Mouse (Mus musculus): ENCODE measurements around the gene Etv6. TPM values are rescaled to one million over a fixed set of nuclear protein-coding genes. Genes with fewer than 3 reads are reported as not detected.

Gene Etv6
- total and polyA plus RNA-seq, 3 experiments: 12.6 to 25.9 TPM; not detected in 1

GRCm38 (mm10) chr6:134136315-134136714, 100.8 kb downstream of the Etv6 start:
- no peak overlapping the region for H3K27ac ChIP-seq (ENCODE audit: control insufficient read depth, low read depth, low read length)
- no peak for TF ChIP-seq NRF1 (IDR thresholded peaks at IDR 0.05; ENCODE audit: insufficient read depth, low read depth, low read length, poor library complexity, severe bottlenecking)
- no peak for TF ChIP-seq TAL1 (IDR thresholded peaks at IDR 0.05; ENCODE audit: low read length)
- TF ChIP-seq CHD1 (IDR thresholded peaks at IDR 0.05; ENCODE audit: low read depth, low read length): no peak
- TF ChIP-seq JUND (IDR thresholded peaks at IDR 0.05; ENCODE audit: low read depth, low read length): no peak
- no peak for TF ChIP-seq MEF2A (IDR thresholded peaks at IDR 0.05; ENCODE audit: extremely low read depth, insufficient replicate concordance, low read depth, low read length, poor library complexity, severe bottlenecking)
- no peak for TF ChIP-seq GABPA (IDR thresholded peaks at IDR 0.05; ENCODE audit: low read depth, low read length)
- TF ChIP-seq UBTF (IDR thresholded peaks at IDR 0.05; ENCODE audit: borderline replicate concordance, insufficient read depth, low read depth, low read length): no peak
- TF ChIP-seq ELF1 (IDR thresholded peaks at IDR 0.05; ENCODE audit: low read depth, low read length): no peak
- no peak for TF ChIP-seq TBP (IDR thresholded peaks at IDR 0.05; ENCODE audit: low read depth, low read length)
- no peak for TF ChIP-seq ETS1 (IDR thresholded peaks at IDR 0.05; ENCODE audit: low read depth, low read length)
- no peak for TF ChIP-seq KAT2A (conservative IDR thresholded peaks at IDR 0.05; ENCODE audit: low read depth, low read length)
- TF ChIP-seq ZC3H11A (IDR thresholded peaks at IDR 0.05; ENCODE audit: low read depth, low read length): no peak
- TF ChIP-seq E2F4 (IDR thresholded peaks at IDR 0.05; ENCODE audit: borderline replicate concordance, low read depth, low read length): no peak
- H3K9me3 ChIP-seq (replicated peaks; ENCODE audit: insufficient read depth, low read length): no peaks in the 10 kb centered on the region
- peaks cover 7 to 9% of the 10 kb centered on the region in 2 experiments for H3K36me3 ChIP-seq (ENCODE audit: control insufficient read depth in 1 of 2, insufficient read depth in 2 of 2, low read length in 2 of 2)
- peaks cover under 1 to 2% of the 10 kb centered on the region in 2 experiments; a peak in 3 of 4 replicates for H3K4me1 ChIP-seq (ENCODE audit: control insufficient read depth in 1 of 2, insufficient read depth in 2 of 2, low read length in 2 of 2)
- no peak overlapping the region for H3K9ac ChIP-seq (ENCODE audit: control insufficient read depth, low read depth, low read length, poor library complexity, severe bottlenecking)
- no peak overlapping the region for H3K4me3 ChIP-seq (ENCODE audit: control insufficient read depth in 1 of 2, insufficient read depth in 1 of 2, low read depth in 2 of 2, low read length in 2 of 2)
- H3K79me2 ChIP-seq (ENCODE audit: control insufficient read depth, insufficient read depth, low read length, poor library complexity): peaks cover 1% of the 10 kb centered on the region; the same call in 1 of the 2 replicates
- no peaks in the 10 kb centered on the region for H3K27me3 ChIP-seq (ENCODE audit: control insufficient read depth in 1 of 2, insufficient read depth in 2 of 2, low read length in 2 of 2)
- no peak for DNase-seq (ENCODE audit: low read depth, low spot score)

DNA sequence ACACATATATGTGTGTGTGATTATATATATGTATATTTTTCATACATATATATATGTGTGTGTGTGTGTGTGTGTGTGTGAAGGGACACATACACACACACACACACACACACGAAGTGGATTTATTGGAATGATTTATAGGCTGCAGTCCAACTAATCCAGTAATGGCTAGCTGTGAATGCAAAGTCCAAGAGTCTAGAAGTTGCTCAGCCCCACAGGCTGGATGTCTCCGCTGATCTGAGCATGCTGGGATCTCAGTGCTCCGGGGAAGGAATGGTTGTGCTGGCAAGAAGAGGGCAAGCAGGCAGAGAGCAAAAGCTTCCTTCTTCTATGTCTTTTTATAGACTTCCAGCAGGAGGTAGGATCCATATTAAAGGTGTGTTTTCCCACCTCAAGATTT, 103.9 kb downstream of the Etv6 start:
- no peak overlapping the region for H3K9ac ChIP-seq (ENCODE audit: control insufficient read depth, low read depth, low read length, poor library complexity, severe bottlenecking)
- no peak overlapping the region for H3K27ac ChIP-seq (ENCODE audit: control insufficient read depth, low read depth, low read length)
- H3K9me3 ChIP-seq (replicated peaks; ENCODE audit: insufficient read depth, low read length): no peaks in the 10 kb centered on the region
- H3K27me3 ChIP-seq (ENCODE audit: control insufficient read depth in 1 of 2, insufficient read depth in 2 of 2, low read length in 2 of 2): no peaks in the 10 kb centered on the region
- no peak overlapping the region for H3K4me3 ChIP-seq (ENCODE audit: control insufficient read depth in 1 of 2, insufficient read depth in 1 of 2, low read depth in 2 of 2, low read length in 2 of 2)
- TF ChIP-seq GATA1 (IDR thresholded peaks at IDR 0.05; ENCODE audit: low read depth, low read length) (no peak), POLR2AphosphoS2 (IDR thresholded peaks at IDR 0.05; ENCODE audit: low read length) (no peak), NRF1 (IDR thresholded peaks at IDR 0.05; ENCODE audit: insufficient read depth, low read depth, low read length, poor library complexity, severe bottlenecking) (no peak), JUND (IDR thresholded peaks at IDR 0.05; ENCODE audit: low read depth, low read length) (no peak), RAD21 (IDR thresholded peaks at IDR 0.05; ENCODE audit: low read depth, low read length) (no peak), ZNF384 (IDR thresholded peaks at IDR 0.05; ENCODE audit: low read depth, low read length) (no peak), ETS1 (IDR thresholded peaks at IDR 0.05; ENCODE audit: low read depth, low read length) (no peak), RCOR1 (IDR thresholded peaks at IDR 0.05; ENCODE audit: low read depth, low read length) (no peak), TBP (IDR thresholded peaks at IDR 0.05; ENCODE audit: low read depth, low read length) (no peak), CTCF (IDR thresholded peaks at IDR 0.05 in 2 of 3, conservative IDR thresholded peaks at IDR 0.05 in 1 of 3; ENCODE audit: control insufficient read depth in 1 of 3, insufficient read depth in 1 of 3, low read depth in 2 of 3, low read length in 3 of 3, poor library complexity in 1 of 3, severe bottlenecking in 1 of 3) (no peak), MEF2A (IDR thresholded peaks at IDR 0.05; ENCODE audit: extremely low read depth, insufficient replicate concordance, low read depth, low read length, poor library complexity, severe bottlenecking) (no peak), MYB (IDR thresholded peaks at IDR 0.05; ENCODE audit: low read depth, low read length) (no peak), MYC (IDR thresholded peaks at IDR 0.05; ENCODE audit: low read depth, low read length) (no peak), POLR2AphosphoS5 (IDR thresholded peaks at IDR 0.05; ENCODE audit: borderline replicate concordance, low read depth, low read length) (no peak)
- no peak for DNase-seq (ENCODE audit: low read depth, low spot score)
- peaks cover 0 to 5% of the 10 kb centered on the region in 2 experiments; a peak in 2 of 4 replicates for H3K4me1 ChIP-seq (ENCODE audit: control insufficient read depth in 1 of 2, insufficient read depth in 2 of 2, low read length in 2 of 2)
- peaks cover 7 to 8% of the 10 kb centered on the region in 2 experiments for H3K36me3 ChIP-seq (ENCODE audit: control insufficient read depth in 1 of 2, insufficient read depth in 2 of 2, low read length in 2 of 2)
- H3K79me2 ChIP-seq (ENCODE audit: control insufficient read depth, insufficient read depth, low read length, poor library complexity): peaks cover 3% of the 10 kb centered on the region; the same call in 1 of the 2 replicates
